Mouse (Mus musculus) lung, postnatal 0 days (tissue): ENCODE measurements around the gene Guk1.

Experiments
- CTCF ChIP-seq: IDR thresholded peaks from 2 replicates; pipeline ENCODE4 v1.5.1; 2016; ENCODE audit warnings: antibody characterized with exemption, mild to moderate bottlenecking
- EP300 ChIP-seq: IDR thresholded peaks from 2 replicates; pipeline ENCODE4 v1.6.1; 2016; ENCODE audit warnings: antibody characterized with exemption, mild to moderate bottlenecking, control low read depth

DNA sequence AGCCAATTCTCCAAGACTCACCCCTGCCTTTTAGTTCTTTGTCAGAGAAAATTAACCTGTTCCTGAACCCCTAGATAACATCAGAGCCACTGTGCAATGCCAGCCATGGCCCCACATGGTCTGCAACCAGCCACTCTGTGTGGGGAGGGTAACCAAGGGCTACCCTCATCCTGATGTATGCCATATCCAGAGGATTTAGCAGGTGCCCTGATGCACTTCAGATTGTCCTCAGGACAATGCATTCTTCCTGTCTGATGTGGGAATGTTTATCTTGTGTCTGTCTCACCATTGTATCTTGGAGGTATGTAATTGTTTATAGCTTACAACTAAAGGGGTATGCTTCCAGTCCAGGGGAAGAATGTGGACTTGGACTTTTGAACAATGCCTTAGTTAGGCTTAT, 4.2 kb upstream of the Guk1 start:
- TF ChIP-seq CTCF (no peak), EP300 (peak; percentile 99)
